Mouse (Mus musculus) heart, adult 11 months (tissue): ENCODE results near the gene Hist1h3f.

ENCODE experiments used
- DNase-seq: peaks from one replicate; pipeline ENCODE4 v3.0.0; 2022

Gene Hist1h3f

GRCm38 (mm10) chr13:23543965-23544786, at the start of gene Hist1h3f:
Hist1h3f (plus strand) TSS chr13:23544052.
- peak; percentile 98 for DNase-seq

- no peak for DNase-seq
These were observed 48.3 kb upstream of the Hist1h3f start for GRCm38 (mm10) chr13:23495526-23495925.

GRCm38 (mm10) chr13:23497656-23498321, 46.1 kb upstream of the Hist1h3f start:
- DNase-seq = no peak

- no peak for DNase-seq
These were observed 45.2 kb upstream of the Hist1h3f start for GRCm38 (mm10) chr13:23498653-23499052.

- no peak for DNase-seq
These were observed 43.9 kb upstream of the Hist1h3f start for GRCm38 (mm10) chr13:23499943-23500342.

GRCm38 (mm10) chr13:23500424-23501200, 43.2 kb upstream of the Hist1h3f start:
- DNase-seq = peak; percentile 94

GRCm38 (mm10) chr13:23501511-23501910, 42.3 kb upstream of the Hist1h3f start:
- DNase-seq = no peak

- DNase-seq = no peak
These were observed 41.8 kb upstream of the Hist1h3f start for GRCm38 (mm10) chr13:23502031-23502567.

GRCm38 (mm10) chr13:23502916-23503315, 40.9 kb upstream of the Hist1h3f start:
- no peak for DNase-seq

- DNase-seq = no peak
These were observed 40.1 kb upstream of the Hist1h3f start for GRCm38 (mm10) chr13:23503797-23504196.

GRCm38 (mm10) chr13:23505662-23506345, 38.0 kb upstream of the Hist1h3f start:
- peak; percentile 50 for DNase-seq

GRCm38 (mm10) chr13:23506351-23506750, 37.5 kb upstream of the Hist1h3f start:
- DNase-seq = peak; percentile 70

GRCm38 (mm10) chr13:23506819-23507515, 36.9 kb upstream of the Hist1h3f start:
- DNase-seq = peak; percentile 80

GRCm38 (mm10) chr13:23510127-23510526, 33.7 kb upstream of the Hist1h3f start:
- peak; percentile 36 for DNase-seq

- DNase-seq = no peak
These were observed 30.3 kb upstream of the Hist1h3f start for GRCm38 (mm10) chr13:23513517-23513916.

GRCm38 (mm10) chr13:23515281-23515680, 28.6 kb upstream of the Hist1h3f start:
- DNase-seq = no peak

- DNase-seq = peak; percentile 87
These were observed 27.8 kb upstream of the Hist1h3f start for GRCm38 (mm10) chr13:23515826-23516620.

- DNase-seq = peak; percentile 94
These were observed 26.8 kb upstream of the Hist1h3f start for GRCm38 (mm10) chr13:23516822-23517602.

GRCm38 (mm10) chr13:23517603-23518294, 26.1 kb upstream of the Hist1h3f start:
- peak; percentile 97 for DNase-seq

GRCm38 (mm10) chr13:23518295-23518603, 25.6 kb upstream of the Hist1h3f start:
- DNase-seq = no peak
